Mouse (Mus musculus) CD4-positive, CD25-positive, alpha-beta regulatory T cell (primary cell): ENCODE data around the gene Copg1. TPM values are rescaled to one million over a fixed set of nuclear protein-coding genes. Genes with fewer than 3 reads are reported as not detected.

Experiments
- polyA plus RNA-seq: library from polyadenylated mRNA; unstranded; fragments of 100-300 nt; shearing (Covaris generic); gene quantifications from one replicate; pipeline ENCODE4 v1.2.1, GENCODE M21; 2017

Gene Copg1
- polyA plus RNA-seq: 154 TPM

GRCm38 (mm10) chr6:87887594-87888233 is at the start of gene Copg1:
Copg1 (plus strand) TSS chr6:87887814.

GRCm38 (mm10) chr6:87838551-87839197 is 48.9 kb upstream of the Copg1 start, which contains the start of gene Isy1:
Isy1 (minus strand) TSS chr6:87838798.

GRCm38 (mm10) chr6:87850900-87851614 is 36.6 kb upstream of the Copg1 start, which contains the start of gene Cnbp:
Cnbp (minus strand) TSS chr6:87851106.

GRCm38 (mm10) chr6:87913661-87914325 is 26.2 kb downstream of the Copg1 start, which contains the start of gene Hmces:
Hmces (plus strand) TSS chr6:87913935.

Other genes starting within 250 kb of the Copg1 start
- gene Aplf, start 215.6 kb upstream of the Copg1 start, polyA plus RNA-seq: 9.9 TPM
- gene Efcc1, start 156.9 kb upstream of the Copg1 start, polyA plus RNA-seq: 0.34 TPM
- not detected for gene Gp9, start 109.7 kb upstream of the Copg1 start, polyA plus RNA-seq
- 34.5 TPM for gene Rab43, start 75.7 kb upstream of the Copg1 start, polyA plus RNA-seq
- 12.3 TPM for gene Gm45140, start 52.0 kb upstream of the Copg1 start, polyA plus RNA-seq
- 72.1 TPM for gene Isy1, start 49.0 kb upstream of the Copg1 start, polyA plus RNA-seq
- 1,206 TPM for gene Cnbp, start 36.7 kb upstream of the Copg1 start, polyA plus RNA-seq
- gene Hmces, start 26.1 kb downstream of the Copg1 start, polyA plus RNA-seq: 40.3 TPM
- not detected for gene H1fx, start 93.8 kb downstream of the Copg1 start, polyA plus RNA-seq
- gene Rab7, start 157.5 kb downstream of the Copg1 start, polyA plus RNA-seq: 285 TPM
- 213 TPM for gene Rpn1, start 196.7 kb downstream of the Copg1 start, polyA plus RNA-seq